Mouse (Mus musculus) lung, embryonic 16.5 days (tissue): ENCODE results near the gene Fxyd6. TPM values are rescaled to one million over a fixed set of nuclear protein-coding genes. Genes with fewer than 3 reads are reported as not detected.
A peak's percentile ranks its signal among the peaks of the same experiment; 100 is the strongest.

Source experiments
- ATAC-seq: fragments of 200-750 bp; cut with Nextera tagmentation; 2 replicates; pipeline ENCODE4 v1.8.0; 2017; ENCODE audit warnings: low read depth, mild to moderate bottlenecking, moderate library complexity
- H3K27ac ChIP-seq: fragments of 300-500 bp; sonication (generic); 2 replicates; pipeline ENCODE4 v1.5.1; 2014; ENCODE audit warnings: mild to moderate bottlenecking, control low read depth, low read length
- H3K27me3 ChIP-seq: fragments of 300-500 bp; sonication (generic); 2 replicates; pipeline ENCODE4 v1.6.1; 2014; ENCODE audit warnings: low read depth, low read length, mixed read lengths; ENCODE audit not compliant: control insufficient read depth, insufficient read depth
- H3K36me3 ChIP-seq: fragments of 300-500 bp; sonication (generic); 2 replicates; pipeline ENCODE4 v1.6.1; 2014; ENCODE audit warnings: low read length; ENCODE audit not compliant: control insufficient read depth, insufficient read depth
- H3K4me1 ChIP-seq: fragments of 300-500 bp; sonication (generic); replicated peaks from 2 replicates; pipeline ENCODE4 v1.6.1; 2014; ENCODE audit warnings: low read length, mixed read lengths; ENCODE audit not compliant: control insufficient read depth, insufficient read depth
- H3K4me2 ChIP-seq: fragments of 300-500 bp; sonication (generic); 2 replicates; pipeline ENCODE4 v1.6.1; 2014; ENCODE audit warnings: low read depth, low read length, control low read depth
- H3K4me3 ChIP-seq: fragments of 300-500 bp; sonication (generic); 2 replicates; pipeline ENCODE4 v1.5.1; 2014; ENCODE audit warnings: mild to moderate bottlenecking, low read length, control low read depth
- H3K9ac ChIP-seq: fragments of 300-500 bp; sonication (generic); 2 replicates; pipeline ENCODE4 v1.6.1; 2014; ENCODE audit warnings: low read length, control low read depth
- H3K9me3 ChIP-seq: fragments of 300-500 bp; sonication (generic); 2 replicates; pipeline ENCODE4 v1.6.1; 2016; ENCODE audit warnings: low read length; ENCODE audit not compliant: control insufficient read depth
- WGBS: fragments of 180-500 bp; shearing (Covaris S2); extraction: QIAGEN DNeasy Blood & Tissue Kit; methylation state at CpG from one replicate; pipeline ENCODE4 v1.1.7; 2014; 5-methylcytosine and 5-hydroxymethylcytosine counted together
- polyA plus RNA-seq: library from polyadenylated mRNA; unstranded; fragments of >200 nt; fragmentation: Nextera tagmentation; extraction: Ambion mirVana; gene quantifications from 2 replicates; pipeline ENCODE4 v1.2.1, GENCODE M21; 2015

Gene Fxyd6
- 32.7 and 36.5 TPM in 2 replicates for polyA plus RNA-seq

GRCm38 (mm10) chr9:45370117-45370561 is at the start of gene Fxyd6:
TSS of gene Fxyd6 (plus strand) at chr9:45370185.
- no peaks in the 10 kb centered on the region for H3K9me3 ChIP-seq
- peak within 1 kb of the TSS; percentile 70 for H3K9ac ChIP-seq
- peaks cover 12% of the 10 kb centered on the region; the same call in 1 of the 2 replicates for H3K27me3 ChIP-seq
- peak; percentile 76 for ATAC-seq
- peak within 1 kb of the TSS; percentile 64 for H3K4me3 ChIP-seq
- peak within 1 kb of the TSS; percentile 96 for H3K4me2 ChIP-seq
- no peaks in the 10 kb centered on the region for H3K36me3 ChIP-seq
- H3K4me1 ChIP-seq: peaks cover 8% of the 10 kb centered on the region; the same call in 1 of the 2 replicates
- no peak within 1 kb of the TSS for H3K27ac ChIP-seq
- 0% methylated on average over 24 of the region's 28 CpGs for WGBS

- Histone ChIP-seq H3K4me1 (peaks cover 5% of the 10 kb centered on the region; the same call in 1 of the 2 replicates), H3K36me3 (no peaks in the 10 kb centered on the region), H3K9me3 (no peaks in the 10 kb centered on the region), H3K4me3 (no peak overlapping the region), H3K27me3 (no peaks in the 10 kb centered on the region), H3K9ac (no peak overlapping the region), H3K4me2 (no peak overlapping the region), H3K27ac (no peak overlapping the region)
- ATAC-seq: no peak
- WGBS: 81% methylated on average over 6 of the region's 6 CpGs
Observed at GRCm38 (mm10) chr9:45321465-45321864, 48.5 kb upstream of the Fxyd6 start.

DNA sequence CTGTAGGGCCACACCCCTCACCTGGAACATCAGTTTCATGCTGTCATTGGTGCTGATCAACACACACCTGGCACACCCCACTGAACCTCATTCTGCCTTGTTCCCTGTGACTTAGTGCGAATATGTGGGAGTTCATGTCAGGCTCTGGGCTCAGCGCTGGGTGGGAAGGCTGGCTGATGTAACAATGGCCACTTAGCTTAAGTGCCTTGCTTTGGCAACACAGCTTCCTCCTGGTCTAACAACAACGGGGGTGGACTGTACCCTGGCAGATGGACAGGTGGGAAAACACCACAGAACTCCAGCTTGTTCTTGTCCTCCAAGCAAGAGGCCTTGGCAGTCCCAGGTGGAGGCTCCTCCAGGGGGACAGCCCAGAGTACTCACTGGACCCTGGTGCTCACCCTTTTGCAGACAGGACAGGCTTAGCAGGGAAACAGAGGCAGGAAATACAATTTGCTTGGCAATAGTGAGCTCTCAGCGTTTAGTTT is 48.0 kb upstream of the Fxyd6 start:
- no peak for ATAC-seq
- no peak overlapping the region for H3K27ac ChIP-seq
- H3K4me1 ChIP-seq: peaks cover 5% of the 10 kb centered on the region; the same call in 1 of the 2 replicates
- no peak overlapping the region for H3K4me3 ChIP-seq
- no peaks in the 10 kb centered on the region for H3K27me3 ChIP-seq
- no peaks in the 10 kb centered on the region for H3K36me3 ChIP-seq
- 71% methylated on average over 4 of the region's 4 CpGs for WGBS
- H3K9ac ChIP-seq: no peak overlapping the region
- H3K9me3 ChIP-seq: no peaks in the 10 kb centered on the region
- no peak overlapping the region for H3K4me2 ChIP-seq

DNA sequence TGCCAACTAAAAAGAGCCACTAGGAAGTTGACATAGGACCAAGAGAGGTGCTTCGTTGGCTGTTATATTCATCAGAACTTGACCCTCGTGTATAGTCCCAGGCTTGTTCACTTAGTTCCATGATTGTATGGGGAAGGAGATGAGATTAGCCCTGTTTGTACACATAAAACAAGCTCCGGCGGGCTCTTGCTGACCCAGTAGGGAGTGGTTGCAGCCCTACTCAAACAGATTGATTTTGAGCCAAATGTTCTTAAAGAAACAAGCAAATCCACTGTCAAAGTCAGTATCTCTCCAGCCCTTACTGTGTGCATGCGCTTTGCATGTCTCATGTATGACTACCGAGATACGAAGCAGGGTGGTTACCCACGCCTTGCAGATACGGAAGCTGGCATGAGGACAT is 43.6 kb upstream of the Fxyd6 start:
- 76% methylated on average over 9 of the region's 9 CpGs for WGBS
- H3K9me3 ChIP-seq: no peaks in the 10 kb centered on the region

DNA sequence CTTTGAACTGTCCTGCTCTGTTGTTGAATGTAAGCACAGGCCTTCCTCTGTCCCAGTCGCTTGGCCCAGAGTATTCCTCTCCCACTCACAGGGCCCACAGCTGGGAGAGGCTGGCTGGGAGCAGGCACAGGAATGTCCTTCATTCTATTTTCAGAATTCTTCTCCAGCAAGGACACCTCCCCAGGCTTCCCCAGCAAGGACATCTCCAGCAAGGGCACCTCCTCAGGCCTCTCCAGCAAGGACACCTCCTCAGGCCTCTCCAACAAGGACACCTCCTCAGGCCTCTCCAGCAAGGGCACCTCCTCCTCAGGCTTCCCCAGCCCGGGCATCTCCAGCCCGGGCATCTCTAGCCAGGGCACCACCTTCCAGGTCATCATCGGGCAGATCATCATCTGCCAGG is 41.7 kb upstream of the Fxyd6 start:
- Histone ChIP-seq H3K4me2 (no peak overlapping the region), H3K4me1 (no peaks in the 10 kb centered on the region), H3K27ac (no peak overlapping the region), H3K9me3 (no peaks in the 10 kb centered on the region), H3K4me3 (no peak overlapping the region), H3K9ac (no peak overlapping the region), H3K27me3 (no peaks in the 10 kb centered on the region), H3K36me3 (no peaks in the 10 kb centered on the region)
- 77% methylated on average over 4 of the region's 4 CpGs for WGBS
- no peak for ATAC-seq

More for the DNA sequence above, 43.6 kb upstream of the Fxyd6 start:
- no peak overlapping the region for H3K27ac ChIP-seq
- no peak overlapping the region for H3K9ac ChIP-seq
- no peaks in the 10 kb centered on the region for H3K36me3 ChIP-seq
- H3K27me3 ChIP-seq: no peaks in the 10 kb centered on the region
- no peak overlapping the region for H3K4me2 ChIP-seq
- no peak for ATAC-seq
- H3K4me1 ChIP-seq: no peaks in the 10 kb centered on the region
- no peak overlapping the region for H3K4me3 ChIP-seq

- no peaks in the 10 kb centered on the region for H3K27me3 ChIP-seq
- WGBS: 87% methylated on average over 6 of the region's 6 CpGs
- H3K4me1 ChIP-seq: no peaks in the 10 kb centered on the region
- no peak overlapping the region for H3K27ac ChIP-seq
- no peaks in the 10 kb centered on the region for H3K36me3 ChIP-seq
- no peak overlapping the region for H3K4me2 ChIP-seq
- ATAC-seq: no peak
- H3K9me3 ChIP-seq: no peaks in the 10 kb centered on the region
- H3K9ac ChIP-seq: no peak overlapping the region
- H3K4me3 ChIP-seq: no peak overlapping the region
Observed at GRCm38 (mm10) chr9:45329577-45329976, 40.4 kb upstream of the Fxyd6 start.

GRCm38 (mm10) chr9:45337406-45337805 is 32.6 kb upstream of the Fxyd6 start:
- Histone ChIP-seq H3K36me3 (no peaks in the 10 kb centered on the region), H3K4me2 (no peak overlapping the region), H3K4me3 (no peak overlapping the region), H3K9ac (no peak overlapping the region), H3K27me3 (no peaks in the 10 kb centered on the region), H3K9me3 (no peaks in the 10 kb centered on the region), H3K27ac (no peak overlapping the region), H3K4me1 (no peaks in the 10 kb centered on the region)
- ATAC-seq: no peak
- WGBS: 80% methylated on average over 2 of the region's 2 CpGs

DNA sequence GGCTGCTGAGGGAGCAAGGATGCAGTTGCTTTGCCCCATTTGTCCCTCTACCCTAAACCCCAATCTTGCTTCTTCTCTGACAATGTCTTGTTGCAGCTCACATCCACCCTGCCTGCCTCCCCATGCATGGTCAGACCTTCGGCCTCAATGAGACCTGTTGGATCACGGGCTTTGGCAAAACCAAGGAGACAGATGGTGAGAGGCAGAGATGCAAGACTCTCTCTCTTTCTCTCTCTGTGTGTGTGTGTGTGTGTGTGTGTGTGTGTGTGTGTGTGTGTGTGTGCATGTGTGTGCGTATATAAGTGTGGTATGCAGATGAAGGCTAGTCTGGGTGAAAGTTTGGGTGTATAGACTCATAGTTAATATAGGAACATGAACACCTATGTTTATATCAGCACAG is 26.9 kb upstream of the Fxyd6 start:
- H3K36me3 ChIP-seq: no peaks in the 10 kb centered on the region
- WGBS: 83% methylated on average over 3 of the region's 3 CpGs
- no peak overlapping the region for H3K4me2 ChIP-seq
- no peak overlapping the region for H3K27ac ChIP-seq
- no peak overlapping the region for H3K4me3 ChIP-seq
- no peak for ATAC-seq
- H3K9me3 ChIP-seq: no peaks in the 10 kb centered on the region
- no peaks in the 10 kb centered on the region for H3K27me3 ChIP-seq
- no peak overlapping the region for H3K9ac ChIP-seq
- no peaks in the 10 kb centered on the region for H3K4me1 ChIP-seq

DNA sequence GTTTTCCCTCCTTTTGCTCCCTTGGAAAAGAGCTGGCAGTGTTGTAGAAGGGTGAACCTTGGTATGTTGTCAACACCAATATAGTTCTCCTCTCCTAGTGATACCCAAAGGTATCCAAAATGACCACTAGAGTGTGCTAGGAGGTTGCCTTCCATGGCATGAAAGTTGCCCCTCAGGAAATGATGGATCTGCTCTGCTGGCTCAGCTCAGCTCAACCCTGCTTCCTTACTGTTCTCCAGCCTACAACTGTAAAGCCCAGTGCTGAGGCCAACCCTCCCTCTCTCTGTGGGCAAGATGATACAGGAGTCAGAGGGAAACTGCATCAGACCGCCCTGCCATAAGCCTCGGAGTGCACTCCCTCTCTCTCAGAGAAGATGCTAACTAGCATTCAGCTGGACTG is 24.5 kb upstream of the Fxyd6 start:
- H3K4me3 ChIP-seq: no peak overlapping the region
- 55% methylated on average over 2 of the region's 2 CpGs for WGBS
- H3K27me3 ChIP-seq: no peaks in the 10 kb centered on the region
- no peak overlapping the region for H3K27ac ChIP-seq
- H3K4me2 ChIP-seq: no peak overlapping the region
- H3K9ac ChIP-seq: no peak overlapping the region
- no peaks in the 10 kb centered on the region for H3K4me1 ChIP-seq
- ATAC-seq: no peak
- H3K9me3 ChIP-seq: no peaks in the 10 kb centered on the region
- no peaks in the 10 kb centered on the region for H3K36me3 ChIP-seq

- H3K27me3 ChIP-seq: no peaks in the 10 kb centered on the region
- no peak overlapping the region for H3K27ac ChIP-seq
- no peak overlapping the region for H3K4me2 ChIP-seq
- no peak overlapping the region for H3K9ac ChIP-seq
- no peaks in the 10 kb centered on the region for H3K9me3 ChIP-seq
- WGBS: 57% methylated on average over 6 of the region's 6 CpGs
- no peak for ATAC-seq
- H3K4me3 ChIP-seq: no peak overlapping the region
- H3K4me1 ChIP-seq: no peaks in the 10 kb centered on the region
- H3K36me3 ChIP-seq: no peaks in the 10 kb centered on the region
Observed at GRCm38 (mm10) chr9:45346276-45346675, 23.7 kb upstream of the Fxyd6 start.
